Mouse (Mus musculus) left cerebral cortex, adult 8-10 months (tissue): ENCODE data around the gene Hist1h3f. TPM values are rescaled to one million over a fixed set of nuclear protein-coding genes. Genes with fewer than 3 reads are reported as not detected.
A peak's percentile ranks its signal among the peaks of the same experiment; 100 is the strongest.
"Not testable (repeated sequence)": the region's sequence is repeated elsewhere in the genome, so short reads cannot be mapped to it uniquely, and the experiment has no call there.

Source experiments
- DNase-seq, 2 experiments: peaks; one replicate each; pipeline ENCODE4 v3.0.0; 2022; ENCODE audit warnings: low spot score in 2 of 2
- total RNA-seq, 4 experiments: library from RNA; stranded (reverse); gene quantifications; 2 replicates each; pipeline ENCODE4 v1.2.4; 2022

Hist1h3f gene
- total RNA-seq, 4 experiments from 2014 or later: 15.3 to 21.8 (median 16.6) TPM

- no peak for DNase-seq
Measured at GRCm38 (mm10) chr13:23536076-23536822, 7.6 kb upstream of the Hist1h3f start.

- no peak for DNase-seq
Measured at GRCm38 (mm10) chr13:23537006-23537710, 6.7 kb upstream of the Hist1h3f start.

- DNase-seq: no peak
Measured at GRCm38 (mm10) chr13:23538249-23538648, 5.6 kb upstream of the Hist1h3f start.

GRCm38 (mm10) chr13:23539821-23540220 lies 4.0 kb upstream of the Hist1h3f start:
- DNase-seq: not testable (repeated sequence)

GRCm38 (mm10) chr13:23541497-23541896 lies 2.4 kb upstream of the Hist1h3f start:
- no peak for DNase-seq

- DNase-seq: not testable (repeated sequence)
Measured at GRCm38 (mm10) chr13:23542225-23542980, 1.4 kb upstream of the Hist1h3f start.

GRCm38 (mm10) chr13:23542999-23543607 lies 749 bp upstream of the Hist1h3f start, which contains the start of gene Hist1h2bh:
Gene Hist1h2bh, minus strand, starts transcription at chr13:23543392.
- DNase-seq: peak in 1 of 2 experiments; percentile 85

GRCm38 (mm10) chr13:23544787-23545120 lies 902 bp downstream of the Hist1h3f start:
- not testable (repeated sequence) for DNase-seq

GRCm38 (mm10) chr13:23546694-23547093 lies 2.8 kb downstream of the Hist1h3f start:
- DNase-seq: no peak

GRCm38 (mm10) chr13:23550761-23551145 lies 6.9 kb downstream of the Hist1h3f start:
- no peak for DNase-seq

GRCm38 (mm10) chr13:23551146-23551834 lies 7.4 kb downstream of the Hist1h3f start, which contains the start of gene Hist1h4f:
Gene Hist1h4f, minus strand, starts transcription at chr13:23551648.
- peak; percentile 88 to 91 for DNase-seq

- no peak for DNase-seq
Measured at GRCm38 (mm10) chr13:23551931-23552914, 8.4 kb downstream of the Hist1h3f start.

GRCm38 (mm10) chr13:23552962-23553361 lies 9.1 kb downstream of the Hist1h3f start, which contains the start of gene Hist1h1d:
Gene Hist1h1d, plus strand, starts transcription at chr13:23553262.
- DNase-seq: no peak

- no peak for DNase-seq
Measured at GRCm38 (mm10) chr13:23554393-23554792, 10.5 kb downstream of the Hist1h3f start.

GRCm38 (mm10) chr13:23554925-23555838 lies 11.3 kb downstream of the Hist1h3f start:
- peak; percentile 69 to 80 for DNase-seq

- peak; percentile 54 to 73 for DNase-seq
Measured at GRCm38 (mm10) chr13:23555839-23556416, 12.1 kb downstream of the Hist1h3f start.

GRCm38 (mm10) chr13:23556906-23557305 lies 13.1 kb downstream of the Hist1h3f start:
- no peak for DNase-seq

GRCm38 (mm10) chr13:23560699-23561098 lies 16.8 kb downstream of the Hist1h3f start:
- DNase-seq: not testable (repeated sequence)
